ENCODE assay signal across 9 mouse cellular contexts in genomic region chr3:153913510-153914243, GRCm38 (mm10). TPM values are rescaled to one million over a fixed set of nuclear protein-coding genes. Genes with fewer than 3 reads are reported as not detected.
DNase-seq lines count a peak whose midpoint lies in the region; ATAC-seq and TF ChIP-seq lines count a peak whose summit lies in the region.
"Had no signal": no experiment of that assay in that cellular context is flagged by ENCODE, and none has a peak within 500 bp of the region (broad histone marks: within the 10 kb centered on the region; RNA-seq: fewer than 3 reads in every experiment).

No protein-coding gene starts in this region.

- peak overlapping the region; percentile 94 for H3K4me3 ChIP-seq in embryonic facial prominence, embryonic 13.5 days
- peak overlapping the region; percentile 89 for H3K4me3 ChIP-seq in limb, embryonic 13.5 days
- peak overlapping the region; percentile 86 for H3K4me3 ChIP-seq in stomach, postnatal 0 days (ENCODE audit: low read depth, low read length)

- TF ChIP-seq CTCF in stomach, postnatal 0 days (IDR thresholded peaks at IDR 0.05; ENCODE audit: low read depth): peak; percentile 29; the same call in 1 of the 2 replicates

- no peak for ATAC-seq in cerebellum, adult (ENCODE audit: insufficient number of reproducible peaks, low FRiP score, low TSS enrichment)
- ATAC-seq in embryonic facial prominence, embryonic 13.5 days (ENCODE audit: insufficient number of reproducible peaks, insufficient read depth, low FRiP score, low TSS enrichment, low read depth): no peak
- ATAC-seq in limb, embryonic 13.5 days (ENCODE audit: low FRiP score, low read depth): no peak
- no peak for ATAC-seq in stomach, postnatal 0 days (ENCODE audit: low FRiP score, low TSS enrichment)

- H3K4me2 ChIP-seq in embryonic facial prominence, embryonic 13.5 days: peak overlapping the region; percentile 77
- peak overlapping the region; percentile 87 for H3K4me2 ChIP-seq in limb, embryonic 13.5 days (replicated peaks)
- H3K4me2 ChIP-seq in stomach, postnatal 0 days (replicated peaks; ENCODE audit: low read depth): peak overlapping the region; percentile 67

- H3K4me1 ChIP-seq in embryonic facial prominence, embryonic 13.5 days: peaks cover 35% of the 10 kb centered on the region
- peaks cover 39% of the 10 kb centered on the region for H3K4me1 ChIP-seq in limb, embryonic 13.5 days
- H3K4me1 ChIP-seq in stomach, postnatal 0 days (replicated peaks; ENCODE audit: control insufficient read depth, insufficient read depth): 0 out of 2 replicates have a peak, but pooled peaks cover 4% of the 10 kb centered on the region

- peak overlapping the region; percentile 99 for H3K9ac ChIP-seq in embryonic facial prominence, embryonic 13.5 days
- H3K9ac ChIP-seq in limb, embryonic 13.5 days: peak overlapping the region; percentile 74
- peak overlapping the region; percentile 63 for H3K9ac ChIP-seq in stomach, postnatal 0 days (ENCODE audit: low read length)

- DNase-seq in cerebellum, postnatal 14 days: peak; percentile 25 to 36
- DNase-seq in A20 (ENCODE audit: low read depth, low spot score): peak; percentile 46
- DNase-seq in stomach, postnatal 0 days (ENCODE audit: low spot score): no peak
- DNase-seq in right cerebral cortex, postnatal 14 days: no peak
- no peak for DNase-seq in right cerebral cortex, postnatal 10 days (ENCODE audit: low spot score in 2 of 2)

- peak; percentile 53 for TF ChIP-seq EP300 in stomach, postnatal 0 days (optimal IDR thresholded peaks at IDR 0.05)

- no peaks in the 10 kb centered on the region for H3K9me3 ChIP-seq in embryonic facial prominence, embryonic 13.5 days
- H3K9me3 ChIP-seq in limb, embryonic 13.5 days: no peaks in the 10 kb centered on the region
- H3K9me3 ChIP-seq in stomach, postnatal 0 days (ENCODE audit: control insufficient read depth, low read length): no peaks in the 10 kb centered on the region

- peak overlapping the region; percentile 95 for H3K27ac ChIP-seq in embryonic facial prominence, embryonic 13.5 days
- peak overlapping the region; percentile 94; the same call in 1 of the 2 replicates for H3K27ac ChIP-seq in limb, embryonic 13.5 days
- H3K27ac ChIP-seq in stomach, postnatal 0 days (replicated peaks): peak overlapping the region; percentile 92

- H3K27me3 ChIP-seq in embryonic facial prominence, embryonic 13.5 days: no peaks in the 10 kb centered on the region
- H3K27me3 ChIP-seq in limb, embryonic 13.5 days: no peaks in the 10 kb centered on the region
- H3K27me3 ChIP-seq in stomach, postnatal 0 days (ENCODE audit: control insufficient read depth, insufficient read depth, low read length): no peaks in the 10 kb centered on the region
- H3K27me3 ChIP-seq: Patski had no signal

- WGBS in embryonic facial prominence, embryonic 13.5 days: 57% methylated on average over 6 of the region's 6 CpGs
- 37% methylated on average over 6 of the region's 6 CpGs for WGBS in limb, embryonic 13.5 days
- WGBS in stomach, postnatal 0 days: 21% methylated on average over 6 of the region's 6 CpGs

- peaks cover 26% of the 10 kb centered on the region for H3K36me3 ChIP-seq in embryonic facial prominence, embryonic 13.5 days
- peaks cover 26% of the 10 kb centered on the region for H3K36me3 ChIP-seq in limb, embryonic 13.5 days
- H3K36me3 ChIP-seq in stomach, postnatal 0 days (ENCODE audit: control insufficient read depth, insufficient read depth, low read length): peaks cover 17% of the 10 kb centered on the region

RNA-seq across cellular contexts. Expression of gene Rabggtb, which starts 0.9 kb away (rescaled TPM):
- polyA plus RNA-seq in embryonic facial prominence, embryonic 13.5 days (2015; fragmentation: Nextera tagmentation; extraction: Ambion mirVana): 50.9 and 53.1 TPM in 2 replicates
- 41.5 and 46.7 TPM in 2 replicates for polyA plus RNA-seq in limb, embryonic 13.5 days (2015; fragmentation: Nextera tagmentation; extraction: Ambion mirVana)
- polyA plus RNA-seq in stomach, postnatal 0 days (2015; fragmentation: Nextera tagmentation; extraction: Ambion mirVana): 27.5 and 29.8 TPM in 2 replicates

RNA-seq across cellular contexts. Expression of gene Msh4, which starts 7.7 kb away (rescaled TPM):
- 0.10 and 0.18 TPM in 2 replicates for polyA plus RNA-seq in embryonic facial prominence, embryonic 13.5 days (2015; fragmentation: Nextera tagmentation; extraction: Ambion mirVana)
- 0.13 and 0.22 TPM in 2 replicates for polyA plus RNA-seq in limb, embryonic 13.5 days (2015; fragmentation: Nextera tagmentation; extraction: Ambion mirVana)
- polyA plus RNA-seq in stomach, postnatal 0 days (2015; fragmentation: Nextera tagmentation; extraction: Ambion mirVana): 0.04 and 0.10 TPM in 2 replicates

RNA-seq across cellular contexts. Expression of gene Acadm, which starts 30.8 kb away (rescaled TPM):
- polyA plus RNA-seq in embryonic facial prominence, embryonic 13.5 days (2015; fragmentation: Nextera tagmentation; extraction: Ambion mirVana): 65.6 and 72.2 TPM in 2 replicates
- 57.6 and 61.5 TPM in 2 replicates for polyA plus RNA-seq in limb, embryonic 13.5 days (2015; fragmentation: Nextera tagmentation; extraction: Ambion mirVana)
- 85.5 and 88.0 TPM in 2 replicates for polyA plus RNA-seq in stomach, postnatal 0 days (2015; fragmentation: Nextera tagmentation; extraction: Ambion mirVana)

RNA-seq across cellular contexts. Expression of gene Slc44a5, which starts 59.6 kb away (rescaled TPM):
- 2.2 and 2.6 TPM in 2 replicates for polyA plus RNA-seq in embryonic facial prominence, embryonic 13.5 days (2015; fragmentation: Nextera tagmentation; extraction: Ambion mirVana)
- 1.0 TPM in 2 replicates for polyA plus RNA-seq in limb, embryonic 13.5 days (2015; fragmentation: Nextera tagmentation; extraction: Ambion mirVana)
- polyA plus RNA-seq in stomach, postnatal 0 days (2015; fragmentation: Nextera tagmentation; extraction: Ambion mirVana): 0.40 and 0.53 TPM in 2 replicates

Comparison
In these comparisons a context has a peak if more than half of its experiments do, and no peak if none do; other contexts are left out.
1. DNase-seq: peak in cerebellum, postnatal 14 days (2 of 2) and A20 (single experiment); none in stomach, postnatal 0 days (single experiment), right cerebral cortex, postnatal 14 days (single experiment) and right cerebral cortex, postnatal 10 days (0 of 2).
2. Peak in every context shown above with its lines, with median percentiles within 50 percentile points of each other: H3K27ac ChIP-seq, H3K4me2 ChIP-seq, H3K4me3 ChIP-seq and H3K9ac ChIP-seq.